Mouse (Mus musculus) hindbrain, embryonic 15.5 days (tissue): ENCODE measurements around the gene Tax1bp1. TPM values are rescaled to one million over a fixed set of nuclear protein-coding genes. Genes with fewer than 3 reads are reported as not detected.
"Not testable (repeated sequence)": the region's sequence is repeated elsewhere in the genome, so short reads cannot be mapped to it uniquely, and the experiment has no call there.

Source experiments
- ATAC-seq: fragments of 200-750 bp; cut with Nextera tagmentation; 2 replicates; pipeline ENCODE4 v1.8.0; 2017; ENCODE audit warnings: low read depth, moderate number of reproducible peaks, moderate TSS enrichment; ENCODE audit not compliant: low FRiP score
- H3K27ac ChIP-seq: fragments of 300-500 bp; sonication (generic); replicated peaks from 2 replicates; pipeline ENCODE4 v1.5.1; 2015; ENCODE audit warnings: mild to moderate bottlenecking, inconsistent platforms
- H3K27me3 ChIP-seq: fragments of 300-500 bp; sonication (generic); 2 replicates; pipeline ENCODE4 v1.6.1; 2015; ENCODE audit warnings: control low read depth, inconsistent platforms
- H3K36me3 ChIP-seq: fragments of 300-500 bp; sonication (generic); 2 replicates; pipeline ENCODE4 v1.6.1; 2015; ENCODE audit warnings: control low read depth, inconsistent platforms
- H3K4me1 ChIP-seq: fragments of 300-500 bp; sonication (generic); replicated peaks from 2 replicates; pipeline ENCODE4 v1.6.1; 2015; ENCODE audit warnings: control low read depth, inconsistent platforms
- H3K4me2 ChIP-seq: fragments of 300-500 bp; sonication (generic); 2 replicates; pipeline ENCODE4 v1.6.1; 2015; ENCODE audit warnings: moderate library complexity, mild to moderate bottlenecking, inconsistent platforms
- H3K4me3 ChIP-seq: fragments of 300-500 bp; sonication (generic); 2 replicates; pipeline ENCODE4 v1.5.1; 2015; ENCODE audit warnings: mild to moderate bottlenecking, inconsistent platforms
- H3K9ac ChIP-seq: fragments of 300-500 bp; sonication (generic); 2 replicates; pipeline ENCODE4 v1.6.1; 2015; ENCODE audit warnings: inconsistent platforms
- H3K9me3 ChIP-seq: fragments of 300-500 bp; sonication (generic); 2 replicates; pipeline ENCODE4 v1.6.1; 2016; ENCODE audit warnings: control low read depth, inconsistent platforms
- WGBS: fragments of 180-500 bp; shearing (Covaris S2); methylation state at CpG from one replicate; pipeline ENCODE4 v1.1.7; 2015; 5-methylcytosine and 5-hydroxymethylcytosine counted together
- polyA plus RNA-seq: library from polyadenylated mRNA; unstranded; fragments of >200 nt; fragmentation: Nextera tagmentation; extraction: Ambion mirVana; gene quantifications from 2 replicates; pipeline ENCODE4 v1.2.1, GENCODE M21; 2015

Tax1bp1 gene
- 142 and 161 TPM in 2 replicates for polyA plus RNA-seq

DNA sequence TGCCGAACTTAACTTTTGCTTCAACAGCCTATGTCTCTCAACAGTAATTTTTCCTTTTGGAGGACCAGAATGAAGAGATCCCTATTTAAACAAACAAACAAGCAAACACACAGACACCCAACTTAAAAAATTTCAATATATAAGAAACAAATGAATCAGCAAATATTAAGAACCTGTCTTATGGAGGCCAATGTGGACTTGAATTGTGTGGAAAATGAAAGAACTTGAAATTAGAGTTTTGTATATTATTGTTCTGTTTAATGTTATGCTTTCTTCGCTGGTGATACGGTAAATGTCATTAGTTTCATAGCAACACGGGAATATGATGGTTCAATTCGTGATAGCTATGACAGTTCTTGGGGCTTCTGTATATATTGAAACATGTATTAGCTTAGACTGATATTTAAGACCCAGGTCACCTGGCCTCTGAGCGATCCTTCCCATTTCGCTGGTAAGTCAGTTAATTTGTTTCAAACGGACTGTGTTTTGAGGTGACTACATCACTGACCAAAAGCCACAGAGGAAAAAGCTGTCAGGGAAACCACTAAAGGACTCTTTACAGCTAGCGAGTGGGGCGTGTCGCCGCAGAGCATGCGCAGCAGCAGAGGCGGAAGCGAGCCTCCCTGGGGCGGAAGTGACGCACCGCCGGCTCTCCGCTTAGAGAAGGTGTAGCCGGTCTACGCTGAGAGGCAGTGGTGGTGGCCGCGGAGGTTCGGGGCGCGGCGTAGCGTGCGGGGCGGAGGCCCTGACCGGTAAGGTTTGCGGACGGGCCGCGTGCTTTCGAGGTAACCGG is at the start of gene Tax1bp1:
TSS of gene Tax1bp1 (plus strand) at position 626 of the 793 bp plus-strand sequence.
- Histone ChIP-seq H3K9ac (peak within 1 kb of the TSS; percentile 87), H3K27ac (peak within 1 kb of the TSS; percentile 91), H3K4me3 (peak within 1 kb of the TSS; percentile 85), H3K36me3 (no peaks in the 10 kb centered on the region), H3K4me1 (peaks cover 9% of the 10 kb centered on the region), H3K27me3 (no peaks in the 10 kb centered on the region), H3K4me2 (peak within 1 kb of the TSS; percentile 60), H3K9me3 (no peaks in the 10 kb centered on the region)
- WGBS = 3% methylated on average over 37 of the region's 38 CpGs
- ATAC-seq = peak; percentile 99

- Histone ChIP-seq H3K27ac (no peak overlapping the region), H3K9me3 (no peaks in the 10 kb centered on the region), H3K27me3 (no peaks in the 10 kb centered on the region), H3K4me1 (no peaks in the 10 kb centered on the region), H3K4me2 (no peak overlapping the region), H3K36me3 (no peaks in the 10 kb centered on the region), H3K4me3 (no peak overlapping the region), H3K9ac (no peak overlapping the region)
- 77% methylated on average over 3 of the region's 3 CpGs for WGBS
- ATAC-seq = no peak
Observed at GRCm38 (mm10) chr6:52667641-52668040, 45.9 kb upstream of the Tax1bp1 start.

- not testable (repeated sequence) for H3K4me1 ChIP-seq, ATAC-seq, H3K27ac ChIP-seq, H3K4me3 ChIP-seq, H3K27me3 ChIP-seq, H3K9me3 ChIP-seq, H3K4me2 ChIP-seq, H3K9ac ChIP-seq, H3K36me3 ChIP-seq
- 54% methylated on average over 2 of the region's 2 CpGs for WGBS
Observed at GRCm38 (mm10) chr6:52669878-52670277, 43.7 kb upstream of the Tax1bp1 start.

DNA sequence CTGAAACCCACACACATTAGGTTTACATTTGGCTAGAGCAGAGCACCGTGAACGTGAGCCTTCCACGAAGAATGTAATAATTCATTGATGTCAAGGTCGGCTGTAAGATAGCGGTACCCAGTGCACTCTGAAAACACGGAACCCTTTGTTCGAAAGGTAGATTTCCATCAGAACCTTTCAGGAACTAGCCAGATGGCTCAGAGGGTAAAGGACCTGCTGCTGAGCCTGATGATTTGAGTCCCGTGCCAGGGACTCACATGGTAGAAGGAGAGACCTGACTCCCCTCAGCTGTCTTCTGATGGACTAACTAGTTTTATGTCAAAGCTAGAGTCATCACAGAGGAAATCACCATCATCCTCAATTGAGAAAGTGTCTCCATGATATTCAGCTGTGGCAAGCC is 41.7 kb upstream of the Tax1bp1 start:
- no peak overlapping the region for H3K9ac ChIP-seq
- H3K9me3 ChIP-seq = no peaks in the 10 kb centered on the region
- no peak overlapping the region for H3K4me2 ChIP-seq
- WGBS = 70% methylated on average over 8 of the region's 8 CpGs
- no peaks in the 10 kb centered on the region for H3K4me1 ChIP-seq
- no peaks in the 10 kb centered on the region for H3K27me3 ChIP-seq
- no peak overlapping the region for H3K4me3 ChIP-seq
- H3K27ac ChIP-seq = no peak overlapping the region
- H3K36me3 ChIP-seq = no peaks in the 10 kb centered on the region
- ATAC-seq = no peak

GRCm38 (mm10) chr6:52672539-52672938 is 41.0 kb upstream of the Tax1bp1 start:
- H3K4me1 ChIP-seq = no peaks in the 10 kb centered on the region
- 82% methylated on average over 2 of the region's 2 CpGs for WGBS
- ATAC-seq = no peak

GRCm38 (mm10) chr6:52673706-52674105 is 39.8 kb upstream of the Tax1bp1 start:
- no peaks in the 10 kb centered on the region for H3K27me3 ChIP-seq
- no peak overlapping the region for H3K4me2 ChIP-seq
- no peak overlapping the region for H3K27ac ChIP-seq
- no peak overlapping the region for H3K4me3 ChIP-seq
- no peaks in the 10 kb centered on the region for H3K9me3 ChIP-seq
- 83% methylated on average over 7 of the region's 7 CpGs for WGBS
- H3K36me3 ChIP-seq = no peaks in the 10 kb centered on the region
- no peaks in the 10 kb centered on the region for H3K4me1 ChIP-seq
- no peak for ATAC-seq
- H3K9ac ChIP-seq = no peak overlapping the region

More at GRCm38 (mm10) chr6:52672539-52672938, 41.0 kb upstream of the Tax1bp1 start:
- no peaks in the 10 kb centered on the region for H3K27me3 ChIP-seq
- no peak overlapping the region for H3K4me3 ChIP-seq
- no peaks in the 10 kb centered on the region for H3K9me3 ChIP-seq
- H3K9ac ChIP-seq = no peak overlapping the region
- no peak overlapping the region for H3K27ac ChIP-seq
- H3K36me3 ChIP-seq = no peaks in the 10 kb centered on the region
- no peak overlapping the region for H3K4me2 ChIP-seq

GRCm38 (mm10) chr6:52674541-52674940 is 39.0 kb upstream of the Tax1bp1 start:
- 77% methylated on average over 12 of the region's 12 CpGs for WGBS
- H3K36me3 ChIP-seq = no peaks in the 10 kb centered on the region
- no peak overlapping the region for H3K9ac ChIP-seq
- no peak for ATAC-seq
- no peaks in the 10 kb centered on the region for H3K9me3 ChIP-seq
- no peak overlapping the region for H3K4me3 ChIP-seq
- H3K4me2 ChIP-seq = no peak overlapping the region
- H3K27ac ChIP-seq = no peak overlapping the region
- H3K4me1 ChIP-seq = no peaks in the 10 kb centered on the region
- H3K27me3 ChIP-seq = no peaks in the 10 kb centered on the region

DNA sequence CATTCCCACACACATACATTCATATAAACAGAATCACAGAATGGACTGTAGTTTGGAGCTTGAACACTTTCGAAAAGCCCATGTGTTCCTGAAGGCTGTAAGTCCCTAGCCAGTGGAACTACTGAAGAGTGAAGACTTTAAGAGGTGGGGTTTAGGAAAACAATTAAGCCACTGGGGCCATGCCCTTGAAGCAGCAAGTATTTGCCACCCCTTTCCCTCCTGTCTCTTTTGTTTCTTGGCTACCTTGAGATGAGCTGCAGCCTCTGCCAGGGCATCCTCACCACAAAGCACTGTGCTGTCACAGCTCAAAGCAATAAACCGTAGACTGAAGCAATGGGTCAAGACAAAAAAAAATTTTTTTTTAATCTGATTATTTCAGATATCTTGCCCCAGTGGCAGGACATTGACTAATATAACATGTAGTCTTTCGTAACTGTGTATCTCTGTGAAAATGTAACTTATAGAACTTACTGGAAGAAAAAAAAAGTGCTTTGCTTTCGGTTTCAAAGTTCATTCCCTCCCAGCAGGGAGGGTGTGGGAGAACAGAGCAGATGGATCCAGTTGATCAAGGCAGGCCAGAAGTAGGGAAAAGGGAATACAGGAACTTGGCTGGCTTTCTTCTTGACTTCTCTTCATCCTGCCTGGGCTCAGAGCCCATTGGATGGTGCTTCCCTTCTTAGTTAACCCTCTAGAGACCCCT is 38.2 kb upstream of the Tax1bp1 start:
- no peak overlapping the region for H3K4me2 ChIP-seq
- no peak overlapping the region for H3K4me3 ChIP-seq
- no peaks in the 10 kb centered on the region for H3K36me3 ChIP-seq
- H3K4me1 ChIP-seq = no peaks in the 10 kb centered on the region
- H3K27ac ChIP-seq = no peak overlapping the region
- H3K27me3 ChIP-seq = no peaks in the 10 kb centered on the region
- H3K9me3 ChIP-seq = no peaks in the 10 kb centered on the region
- WGBS = 79% methylated on average over 4 of the region's 4 CpGs
- H3K9ac ChIP-seq = no peak overlapping the region
- no peak for ATAC-seq

GRCm38 (mm10) chr6:52677534-52677933 is 36.0 kb upstream of the Tax1bp1 start:
- not testable (repeated sequence) for H3K27me3 ChIP-seq, ATAC-seq, H3K4me3 ChIP-seq, H3K4me1 ChIP-seq, H3K36me3 ChIP-seq, H3K4me2 ChIP-seq, H3K9ac ChIP-seq, H3K27ac ChIP-seq, H3K9me3 ChIP-seq
- WGBS = 85% methylated on average over 4 of the region's 4 CpGs

DNA sequence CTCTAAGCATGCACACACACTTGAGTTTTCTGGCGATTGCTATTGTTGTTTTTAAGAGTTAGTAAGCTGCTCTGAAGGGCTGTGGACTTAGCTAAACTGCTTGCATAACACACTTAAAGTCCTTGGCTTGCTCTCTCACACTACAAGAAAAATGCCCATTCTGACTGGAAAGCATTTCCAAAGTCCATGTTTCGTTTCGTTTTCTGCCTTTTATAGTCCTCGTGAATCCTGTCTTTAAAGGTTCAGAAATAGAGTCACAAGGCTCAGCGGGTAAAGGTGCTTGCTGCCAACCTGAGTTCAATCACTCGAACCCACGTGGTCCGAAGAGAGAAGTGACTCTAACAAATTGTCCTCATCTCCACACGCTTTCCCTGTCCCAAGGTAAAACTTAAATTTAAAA is 34.0 kb upstream of the Tax1bp1 start:
- no peaks in the 10 kb centered on the region for H3K36me3 ChIP-seq
- no peak overlapping the region for H3K4me3 ChIP-seq
- H3K9me3 ChIP-seq = no peaks in the 10 kb centered on the region
- H3K27ac ChIP-seq = no peak overlapping the region
- H3K27me3 ChIP-seq = no peaks in the 10 kb centered on the region
- ATAC-seq = no peak
- no peak overlapping the region for H3K4me2 ChIP-seq
- H3K4me1 ChIP-seq = no peaks in the 10 kb centered on the region
- no peak overlapping the region for H3K9ac ChIP-seq
- WGBS = 87% methylated on average over 9 of the region's 9 CpGs

DNA sequence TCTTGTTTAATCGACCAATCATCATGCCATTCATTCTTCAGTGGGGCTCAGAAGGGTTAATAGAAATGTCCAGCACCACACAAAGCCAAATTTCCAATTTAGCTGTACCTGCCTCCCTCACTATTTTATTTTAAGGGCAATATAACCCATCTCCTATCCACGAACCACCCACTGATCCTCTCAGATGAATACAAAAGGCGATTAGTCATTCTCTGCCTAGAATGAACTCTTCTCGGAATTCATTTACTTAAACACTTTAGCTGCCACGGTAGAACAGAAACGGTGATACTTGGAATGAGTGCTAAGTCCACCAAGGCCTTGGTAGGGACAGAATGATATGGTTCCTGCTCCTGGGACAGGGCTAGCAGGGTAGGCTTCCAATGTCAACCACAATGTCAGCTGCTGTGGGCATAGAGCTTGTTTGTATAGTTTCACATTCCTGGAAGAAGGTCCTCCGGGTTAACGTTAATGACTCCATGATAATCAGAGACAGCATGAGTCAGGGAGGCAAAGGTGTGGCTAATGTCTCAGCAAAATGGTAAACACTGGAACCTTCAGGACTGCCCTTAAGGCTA is 33.0 kb upstream of the Tax1bp1 start:
- Histone ChIP-seq H3K36me3 (no peaks in the 10 kb centered on the region), H3K4me1 (no peaks in the 10 kb centered on the region), H3K27me3 (no peaks in the 10 kb centered on the region), H3K9me3 (no peaks in the 10 kb centered on the region), H3K4me2 (no peak overlapping the region), H3K4me3 (no peak overlapping the region), H3K27ac (no peak overlapping the region), H3K9ac (no peak overlapping the region)
- ATAC-seq = no peak
- WGBS = 56% methylated on average over 8 of the region's 8 CpGs

GRCm38 (mm10) chr6:52681847-52682485 is 31.6 kb upstream of the Tax1bp1 start:
- Histone ChIP-seq H3K4me1 (no peaks in the 10 kb centered on the region), H3K36me3 (no peaks in the 10 kb centered on the region), H3K4me3 (no peak overlapping the region), H3K27me3 (no peaks in the 10 kb centered on the region), H3K4me2 (no peak overlapping the region), H3K9ac (no peak overlapping the region), H3K9me3 (no peaks in the 10 kb centered on the region), H3K27ac (no peak overlapping the region)
- WGBS = 85% methylated on average over 6 of the region's 6 CpGs
- no peak for ATAC-seq
